Mouse (Mus musculus) urinary bladder, postnatal 14 days (tissue): ENCODE data around the gene Ubfd1.

ENCODE experiments used
- DNase-seq: peaks from one replicate; pipeline ENCODE4 v3.0.0; 2021; ENCODE audit warnings: low spot score

Gene Ubfd1

DNA sequence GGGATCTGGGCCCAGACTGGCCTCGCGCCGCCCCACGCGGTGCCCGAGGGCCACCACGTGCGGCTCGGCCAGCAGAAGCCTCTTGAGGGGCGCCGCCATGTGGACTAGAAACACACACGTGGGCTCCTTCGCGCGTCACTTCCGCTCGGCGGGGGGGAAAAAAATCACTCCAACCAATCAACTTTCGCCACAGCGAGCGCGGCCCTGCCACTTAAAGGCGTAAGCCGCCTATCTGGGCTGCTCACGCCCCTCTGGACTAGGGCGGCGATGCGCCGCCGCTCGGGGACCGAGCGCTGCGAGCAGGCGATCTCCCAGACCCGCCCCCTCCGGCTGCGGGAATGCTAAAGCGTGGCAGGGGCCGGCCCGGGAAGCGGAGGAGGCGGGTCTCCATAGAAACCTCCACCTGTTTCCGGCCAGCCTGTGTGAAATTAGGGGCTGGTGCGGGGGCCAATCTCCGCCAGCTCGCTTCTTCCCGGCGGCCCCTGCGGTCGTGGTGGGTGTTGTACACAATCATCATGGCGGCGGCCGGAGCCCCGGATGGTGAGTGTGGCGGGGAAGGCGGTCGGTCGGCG, at the start of gene Ubfd1, which contains the start of gene Ears2:
Ubfd1 (plus strand) TSS at position 231 of the 572 bp plus-strand sequence.
Ears2 (minus strand) TSS at position 319 of the 572 bp plus-strand sequence.
- DNase-seq, result peak; percentile 95

DNA sequence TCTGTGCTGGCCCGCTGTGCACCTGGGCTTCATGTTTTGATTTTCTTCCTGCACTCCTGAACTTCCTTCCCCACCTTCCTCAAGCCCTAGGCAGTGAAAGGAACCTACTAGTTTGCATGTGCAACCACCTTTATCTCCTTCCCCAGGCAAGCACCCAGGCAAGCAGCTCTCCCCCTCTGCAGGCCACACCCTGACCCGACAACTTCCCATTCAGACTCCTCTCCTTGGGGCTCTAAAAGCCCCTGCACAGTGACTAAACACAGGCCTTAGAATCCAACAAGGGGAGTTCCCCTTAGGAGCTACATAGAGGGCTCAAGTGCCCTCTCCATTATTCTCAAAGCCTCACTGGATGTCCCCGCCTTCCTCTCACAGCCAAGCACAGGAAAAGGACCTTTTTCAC, 48.7 kb upstream of the Ubfd1 start:
- no peak for DNase-seq

DNA sequence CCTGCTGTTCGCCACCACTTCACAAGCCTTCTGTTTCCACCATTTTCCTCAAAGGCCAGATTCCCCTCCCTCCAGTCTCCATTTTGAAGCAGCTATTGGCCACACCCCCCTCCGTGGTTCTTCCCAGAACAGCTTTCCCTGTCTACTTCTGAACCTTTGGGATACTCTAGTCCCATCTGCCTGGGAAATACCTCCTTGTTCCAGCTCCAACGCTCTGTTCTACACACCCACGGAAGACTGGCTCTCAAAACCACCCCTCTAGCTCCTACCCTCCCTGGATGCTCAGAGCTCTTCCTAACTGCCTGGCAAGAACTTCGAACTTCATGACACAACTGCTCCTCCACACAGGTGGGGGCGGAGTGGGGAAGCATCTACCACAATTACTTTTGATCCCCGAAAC, 48.0 kb upstream of the Ubfd1 start:
- DNase-seq, result no peak

DNA sequence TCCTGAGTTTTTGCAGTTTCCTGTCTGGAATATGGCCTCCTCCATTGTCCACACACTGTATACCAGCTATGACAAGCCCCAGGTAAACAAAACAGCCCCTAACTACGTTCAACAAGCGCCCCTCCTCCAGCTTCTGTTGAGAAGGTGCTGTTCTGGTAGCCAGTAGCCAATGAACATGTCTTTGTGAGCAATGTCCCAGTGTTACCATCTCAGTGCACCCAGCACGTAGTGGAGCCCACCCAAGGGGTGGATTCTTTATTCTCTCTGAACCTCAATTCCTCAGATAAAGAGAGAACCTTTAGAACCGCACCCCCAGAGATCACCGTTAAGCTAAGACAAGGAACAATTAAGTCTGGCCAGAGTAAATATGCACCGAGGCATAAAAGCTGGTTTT, 46.7 kb upstream of the Ubfd1 start:
- DNase-seq, result no peak

DNA sequence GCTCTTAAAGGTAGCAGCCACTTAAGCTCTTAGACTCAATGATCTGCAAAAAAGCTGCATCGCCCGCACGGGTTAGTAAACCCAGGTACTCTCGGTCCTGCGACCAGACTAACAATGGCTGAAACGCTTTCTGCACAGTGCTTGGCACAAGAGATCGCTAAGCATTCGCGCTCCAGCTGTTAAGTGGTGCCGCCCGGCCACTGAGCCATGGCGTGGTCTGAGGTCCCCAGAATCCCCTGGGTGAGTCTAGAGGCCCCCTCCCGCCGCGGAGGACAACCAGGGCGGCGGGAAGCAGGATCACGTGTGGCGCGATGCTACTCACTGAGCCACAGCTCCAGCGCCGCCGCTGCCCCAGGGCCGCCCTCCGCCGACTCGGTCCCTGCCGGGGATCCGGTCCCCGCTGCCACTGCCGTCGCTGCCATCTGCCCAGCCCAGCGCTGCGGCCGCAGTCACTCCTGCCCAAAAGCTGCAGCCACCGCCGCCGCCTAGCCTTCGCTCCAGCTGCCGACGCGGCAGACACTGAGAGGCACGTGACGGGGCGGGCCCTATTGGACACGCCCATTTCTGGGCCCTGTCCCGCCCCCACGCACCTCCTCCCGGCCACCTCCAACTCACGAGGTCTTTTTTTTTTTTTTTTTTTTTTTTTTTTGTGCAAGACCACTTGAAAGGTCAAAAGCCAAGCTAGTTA, 46.2 kb upstream of the Ubfd1 start, which contains the start of gene Gga2:
Gga2 (minus strand) TSS at position 556 of the 688 bp plus-strand sequence.
- DNase-seq, result peak; percentile 89

DNA sequence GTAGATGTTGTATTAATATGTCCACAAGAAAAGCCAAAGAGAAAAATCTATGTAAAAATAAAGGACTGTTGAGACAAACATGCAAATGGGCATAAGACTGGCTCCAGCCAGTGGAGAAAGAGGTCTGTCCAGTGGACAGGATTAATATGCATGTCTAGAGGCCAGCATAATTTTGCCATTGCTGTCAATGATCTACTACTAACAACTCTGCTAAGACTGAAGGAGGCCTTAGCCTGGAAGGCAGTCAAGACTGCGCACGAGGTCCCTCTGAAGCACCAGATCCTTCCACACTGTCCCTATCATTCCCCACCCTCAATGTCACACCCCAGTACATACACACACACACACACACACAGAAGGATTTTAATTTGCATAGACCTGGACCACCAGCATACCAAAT, 44.8 kb upstream of the Ubfd1 start:
- no peak for DNase-seq

DNA sequence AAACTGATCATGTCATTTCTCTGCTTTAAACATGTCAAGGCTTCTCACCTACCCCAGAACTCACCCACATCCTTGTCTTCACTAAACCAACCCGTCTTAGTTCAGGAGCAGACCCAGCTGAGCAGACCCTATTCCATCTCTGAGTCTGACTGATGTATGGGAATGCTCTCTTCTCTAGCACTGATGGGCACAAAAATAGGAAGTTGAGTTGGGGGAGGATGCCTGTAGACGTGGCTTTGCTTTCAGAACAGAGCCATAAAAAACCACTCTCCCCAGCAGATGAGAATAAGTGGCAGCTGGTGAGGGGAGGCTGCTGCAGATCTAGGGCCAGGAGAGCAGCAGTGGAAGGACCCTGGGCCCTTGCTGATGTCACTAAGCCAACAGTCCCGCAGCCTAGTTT, 33.6 kb upstream of the Ubfd1 start:
- DNase-seq, result no peak

DNA sequence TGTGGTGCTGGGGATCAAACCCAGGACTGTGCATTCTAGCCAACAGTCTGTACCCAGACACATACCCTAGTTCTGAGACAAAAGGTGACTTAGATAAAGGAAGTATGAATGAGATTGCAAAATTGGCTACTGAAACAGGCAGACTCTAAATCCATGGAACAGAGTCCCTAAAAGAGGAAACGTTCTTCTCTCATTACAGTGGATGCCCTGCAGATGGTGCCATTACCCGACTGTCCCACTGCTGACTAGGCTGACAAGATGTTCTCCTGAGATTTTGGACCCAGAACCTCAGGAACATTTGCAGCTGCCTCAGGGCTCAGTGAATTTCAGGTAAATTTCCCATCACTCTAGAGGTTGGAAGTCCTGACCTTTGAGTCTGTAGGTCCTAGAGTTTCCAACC, 32.6 kb upstream of the Ubfd1 start:
- DNase-seq, result no peak

DNA sequence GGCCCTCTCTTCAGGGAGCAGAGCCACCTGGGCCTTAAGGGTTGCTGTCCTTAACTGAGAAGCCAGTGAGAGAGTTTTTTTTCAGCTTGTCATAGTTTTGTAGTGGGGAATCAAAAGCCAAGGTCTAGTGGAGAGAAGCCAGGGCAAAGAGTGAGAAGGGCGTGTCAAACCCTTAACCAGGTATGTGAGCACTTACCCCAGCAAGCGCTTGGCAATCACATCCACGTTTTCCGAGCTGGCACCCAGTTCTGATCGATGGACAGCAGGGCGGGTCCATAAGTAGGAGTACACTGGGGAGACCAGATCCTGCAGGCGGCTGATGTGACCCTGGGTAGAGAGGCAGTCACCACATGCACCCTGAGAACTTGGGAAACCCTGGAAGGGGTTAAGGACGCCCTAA, 22.9 kb upstream of the Ubfd1 start:
- no peak for DNase-seq

DNA sequence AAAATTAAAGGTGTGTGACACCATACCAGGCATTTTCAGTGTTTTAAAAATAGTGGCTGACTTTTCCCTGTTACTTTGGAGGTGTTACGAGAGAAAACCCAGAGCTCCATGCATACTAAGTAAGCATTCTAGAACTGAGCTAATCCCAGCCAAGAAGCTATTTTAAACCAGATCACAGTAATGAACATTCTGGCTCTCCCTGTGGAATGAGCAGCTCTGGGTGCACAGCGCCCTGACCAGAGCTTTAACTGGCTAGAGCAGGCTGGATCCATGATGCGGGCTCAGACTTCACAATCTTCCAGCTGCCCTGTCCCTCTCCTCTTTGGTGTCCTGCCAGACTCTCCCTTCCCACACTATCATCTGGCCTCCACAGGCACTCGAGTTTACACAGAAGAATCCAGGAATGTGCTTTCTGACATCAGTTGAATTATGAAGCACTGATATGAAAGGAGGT, 21.8 kb upstream of the Ubfd1 start:
- peak; percentile 41 for DNase-seq

DNA sequence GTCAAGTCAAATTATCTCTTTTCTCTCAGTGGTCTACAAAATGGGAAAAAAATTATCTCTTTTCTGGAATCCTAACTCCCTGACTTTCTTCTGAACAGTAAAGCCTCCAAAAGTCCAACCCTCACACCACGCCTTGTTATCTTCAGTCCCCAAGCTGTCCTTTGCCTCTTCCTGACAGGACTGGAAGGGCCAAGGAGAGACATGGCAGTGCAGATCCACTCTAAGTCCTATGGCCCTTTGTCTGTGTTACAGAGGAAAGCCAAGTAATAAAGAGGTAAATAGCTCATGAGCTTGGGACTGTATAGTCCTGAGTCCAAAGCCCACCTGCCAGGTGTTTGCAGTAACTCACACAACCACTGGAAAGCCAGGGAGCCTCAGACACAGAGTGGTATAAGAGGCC, 21.3 kb upstream of the Ubfd1 start:
- no peak for DNase-seq

DNA sequence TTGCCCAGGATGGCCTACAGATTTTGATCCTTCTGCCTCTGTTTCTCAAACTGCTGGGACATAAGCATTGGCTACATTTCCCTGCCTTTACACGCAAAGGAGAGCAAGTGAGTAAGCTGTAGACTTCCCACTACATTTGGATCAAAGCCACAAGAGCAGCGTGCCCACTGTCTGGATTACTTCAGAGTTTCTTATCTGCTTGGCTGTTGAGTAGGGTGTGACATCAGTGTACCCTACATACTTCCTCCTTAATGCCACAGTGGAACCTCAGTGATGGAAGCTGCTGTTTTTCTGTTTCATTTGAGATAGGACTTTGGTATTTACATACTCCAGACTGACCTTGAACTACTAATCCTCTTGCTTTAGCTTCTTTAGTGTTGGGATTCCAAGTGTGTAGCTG, 20.2 kb upstream of the Ubfd1 start:
- DNase-seq, result no peak

DNA sequence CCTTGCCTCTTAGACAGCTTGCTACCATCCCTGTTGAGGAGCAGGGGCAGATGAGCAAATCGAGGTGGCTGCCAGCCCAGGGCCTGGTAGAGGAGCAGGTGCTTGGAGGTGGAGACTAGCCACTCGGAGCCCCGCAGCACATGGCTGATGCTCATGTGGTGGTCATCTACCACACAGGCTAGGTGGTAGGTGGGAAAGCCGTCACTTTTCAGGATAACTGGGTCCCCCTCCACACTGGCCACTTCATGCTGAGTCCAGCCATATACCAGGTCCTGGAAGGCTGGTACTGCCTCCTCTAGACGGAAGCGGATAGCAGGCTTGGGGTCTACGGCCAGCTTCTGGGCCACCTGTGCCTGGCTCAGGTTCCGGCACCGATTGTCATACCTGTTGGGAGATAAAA, 18.8 kb upstream of the Ubfd1 start:
- DNase-seq, result no peak

DNA sequence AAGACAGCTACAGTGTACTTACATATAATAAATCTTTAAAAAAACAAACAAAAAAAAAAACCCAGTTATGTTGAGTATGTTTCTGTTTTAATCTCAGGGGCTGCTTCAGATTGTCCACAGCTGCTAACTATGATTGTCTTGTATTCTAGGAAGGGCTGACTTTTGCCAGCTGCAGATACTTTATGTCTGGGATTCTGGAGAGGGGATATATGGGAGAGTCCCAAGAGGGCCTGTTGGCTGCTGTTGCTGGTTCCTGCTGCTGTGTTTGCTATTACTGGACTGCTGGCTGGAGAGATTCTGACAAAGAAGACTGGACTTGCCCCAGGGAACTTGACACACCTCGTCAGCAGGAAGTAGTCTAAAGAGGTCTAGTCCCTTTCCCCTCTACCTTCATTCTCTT, 16.1 kb upstream of the Ubfd1 start:
- no peak for DNase-seq

DNA sequence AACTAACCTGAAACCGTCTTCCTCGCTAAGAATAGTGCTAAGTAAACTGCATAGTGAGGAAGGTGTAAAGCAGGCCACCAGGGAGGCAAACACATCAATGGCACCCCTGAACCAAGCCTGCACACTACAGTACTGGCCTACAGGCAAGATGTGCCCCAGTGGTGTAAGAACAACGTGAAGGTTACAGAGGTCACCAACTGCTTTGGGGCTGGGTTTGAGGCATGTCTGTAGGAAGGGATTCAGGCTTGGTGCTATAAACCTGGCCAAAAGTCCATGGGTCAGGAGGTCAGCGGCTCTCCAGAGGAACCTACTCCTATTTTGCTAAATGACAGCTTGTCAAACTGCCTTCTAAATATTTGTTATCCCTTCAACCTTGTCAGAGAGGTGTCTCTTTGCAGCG, 10.3 kb upstream of the Ubfd1 start:
- no peak for DNase-seq

DNA sequence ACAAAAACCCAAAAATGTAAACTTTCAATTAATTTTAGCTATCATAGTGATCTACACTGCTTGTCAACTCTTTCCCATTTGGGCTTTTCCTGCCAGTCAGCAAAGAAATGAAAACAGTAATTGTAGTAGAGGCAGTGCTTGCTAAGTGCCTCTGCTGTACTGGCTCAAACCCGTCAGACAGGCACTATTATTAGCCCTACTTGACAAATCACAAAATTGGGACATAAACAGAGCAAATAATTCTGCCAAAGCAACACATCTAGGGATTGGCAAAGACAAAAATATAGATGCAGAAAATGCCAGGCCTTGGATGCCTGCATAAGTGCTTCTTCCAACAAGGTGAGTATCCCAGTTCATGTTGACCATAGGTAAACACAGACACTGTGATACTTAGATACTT, 1.3 kb upstream of the Ubfd1 start:
- DNase-seq, result no peak

DNA sequence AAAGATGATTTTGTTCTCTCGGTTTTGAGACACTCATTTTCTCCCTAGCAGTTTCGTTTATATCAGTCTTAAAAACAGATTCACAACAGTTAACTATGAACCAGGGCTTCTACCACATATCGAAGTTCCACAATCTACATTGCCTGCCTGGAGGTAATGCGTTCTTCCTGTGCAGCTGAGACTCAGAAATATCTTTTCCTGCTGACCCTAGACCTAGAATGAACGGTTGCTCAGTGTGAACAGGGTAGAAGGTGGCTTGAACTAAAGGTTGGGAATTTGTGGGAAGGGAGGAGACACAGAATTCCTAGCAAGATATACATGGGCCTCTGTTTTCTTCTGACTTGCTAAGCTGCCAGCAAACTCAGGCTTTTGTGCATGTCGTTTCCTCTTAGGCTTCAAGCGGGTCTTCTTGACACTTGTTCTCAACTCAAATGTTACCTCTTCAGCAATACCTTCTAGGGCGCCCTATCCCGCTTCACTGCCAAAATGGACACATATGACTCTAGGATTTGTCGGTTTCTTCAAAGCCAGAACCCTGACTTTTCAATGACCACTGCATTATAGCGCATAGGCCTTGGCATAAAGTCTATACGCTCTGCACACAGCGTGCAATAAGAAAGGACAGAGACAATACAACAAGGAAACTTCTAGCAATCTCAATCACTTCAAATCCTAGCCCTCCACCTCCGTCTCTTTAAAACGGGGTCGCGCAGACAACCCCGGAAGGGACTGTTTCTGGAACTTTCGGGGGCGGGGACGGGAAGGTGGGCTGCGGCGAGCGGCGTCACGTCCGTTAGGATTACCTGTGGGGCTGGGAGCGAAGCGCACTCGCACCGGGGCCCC, 652 bp upstream of the Ubfd1 start:
- DNase-seq, result no peak

DNA sequence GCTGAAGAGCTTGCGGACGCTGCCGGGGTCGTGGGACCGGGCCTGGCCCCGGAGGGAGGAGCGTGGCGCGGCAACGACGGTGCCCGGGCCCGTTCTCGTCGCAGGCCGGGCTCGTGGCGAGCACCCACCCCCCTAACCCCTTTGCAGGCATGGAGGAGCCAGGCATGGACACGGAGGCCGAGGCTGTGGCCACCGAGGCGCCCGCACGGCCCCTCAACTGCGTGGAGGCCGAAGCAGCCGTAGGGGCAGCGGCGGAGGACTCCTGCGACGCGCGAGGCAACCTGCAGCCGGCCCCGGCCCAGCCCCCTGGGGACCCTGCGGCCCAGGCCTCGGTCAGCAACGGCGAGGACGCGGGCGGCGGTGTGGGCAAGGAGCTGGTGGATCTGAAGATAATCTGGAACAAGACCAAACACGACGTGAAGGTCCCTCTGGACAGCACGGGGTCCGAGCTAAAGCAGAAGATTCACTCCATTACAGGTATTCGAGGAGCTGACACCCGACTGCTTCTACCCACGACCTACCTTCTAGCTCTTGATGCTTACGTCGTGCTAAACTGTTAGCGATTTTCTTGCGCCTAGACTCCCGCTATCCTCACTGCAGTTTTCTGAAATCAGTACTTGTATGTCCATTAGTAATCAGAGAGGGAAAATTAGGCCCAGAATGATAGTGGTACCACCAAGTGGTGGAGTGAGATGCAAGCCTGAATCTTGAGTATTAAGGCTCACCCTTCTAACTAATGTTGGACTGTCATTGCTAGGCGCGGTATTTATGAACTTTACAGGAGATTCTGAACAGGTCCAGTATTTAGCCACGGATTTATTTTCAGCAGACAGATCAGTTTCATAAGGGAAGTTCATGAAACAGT, 774 bp downstream of the Ubfd1 start:
- peak; percentile 19 for DNase-seq

DNA sequence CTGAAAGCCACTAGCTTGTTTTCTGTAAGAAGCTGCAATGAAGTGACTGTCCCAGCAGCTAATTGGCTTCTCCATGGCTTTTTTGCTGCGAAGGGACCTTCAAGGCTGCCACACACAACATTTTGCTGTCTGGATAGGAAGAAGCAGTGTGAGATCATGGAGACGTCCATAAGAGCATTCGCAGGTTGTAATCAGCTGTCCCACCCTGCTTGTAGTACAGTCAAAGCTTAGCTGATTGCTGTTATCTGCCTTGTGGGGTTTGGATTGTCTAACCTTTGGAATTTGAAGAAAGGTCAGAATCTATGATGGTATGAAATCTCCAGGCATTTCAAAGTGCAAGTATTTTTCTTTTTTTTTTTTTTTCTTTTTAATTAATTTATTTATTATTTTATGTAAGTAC, 7.4 kb downstream of the Ubfd1 start:
- no peak for DNase-seq

DNA sequence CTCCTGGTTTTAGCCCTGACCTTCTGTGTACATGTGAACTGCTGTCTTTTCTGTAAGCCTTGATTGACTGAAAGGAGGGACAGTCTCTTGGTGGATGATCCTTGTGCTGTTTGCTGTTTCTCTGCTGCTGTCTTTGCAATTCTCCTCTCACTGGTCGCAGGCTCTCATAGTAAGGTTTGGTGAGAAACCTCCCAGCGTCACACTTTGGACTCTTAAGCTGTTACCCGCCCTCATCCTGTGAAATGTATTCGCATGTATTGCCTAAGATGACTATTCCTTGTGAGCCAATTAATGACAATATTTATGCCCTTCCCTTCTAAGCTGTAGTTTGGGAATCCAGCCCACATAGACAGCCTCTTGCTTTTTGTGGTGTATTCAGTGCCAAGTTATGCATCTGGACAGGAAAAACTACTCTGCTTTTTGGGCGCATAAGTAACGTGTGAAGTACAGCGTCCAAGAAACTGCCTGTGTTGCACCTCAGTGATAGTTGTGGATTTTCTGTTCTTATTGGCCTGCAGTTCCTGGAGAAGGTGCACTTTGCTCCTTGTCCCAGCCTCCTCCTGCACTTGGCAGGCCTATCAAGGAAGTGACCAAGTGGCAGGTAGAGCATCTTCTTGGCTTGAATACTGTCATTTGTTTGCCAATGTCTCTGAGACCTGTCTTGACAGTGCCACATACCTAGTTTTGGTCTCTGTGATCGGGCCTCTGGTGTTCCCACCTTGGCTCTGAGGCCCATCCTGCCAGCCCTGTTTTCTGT, 13.0 kb downstream of the Ubfd1 start:
- DNase-seq, result no peak

DNA sequence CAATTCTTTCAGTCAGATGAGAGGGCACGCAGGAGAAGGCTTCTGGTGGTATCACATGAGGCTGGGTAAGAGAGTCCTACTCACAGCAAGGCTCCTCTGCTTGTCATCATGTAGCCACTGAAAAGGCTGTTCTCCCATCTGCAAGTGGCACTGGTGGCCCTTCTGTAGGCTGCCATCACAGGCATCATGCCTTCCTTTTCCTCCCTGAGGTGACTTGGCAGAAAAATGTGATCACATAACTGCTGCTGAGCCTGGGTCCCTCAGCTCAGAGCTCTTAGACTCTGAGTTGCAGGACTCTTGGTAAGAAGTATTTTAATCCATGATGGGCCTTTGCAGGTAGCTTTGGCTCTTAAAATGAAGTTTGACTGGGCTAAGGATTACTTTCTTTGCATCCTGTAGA, 14.1 kb downstream of the Ubfd1 start:
- DNase-seq, result no peak
